Mouse (Mus musculus) stomach, postnatal 0 days (tissue): ENCODE data around the gene Olfr904.

Experiments
- CTCF ChIP-seq: IDR thresholded peaks from 2 replicates; pipeline ENCODE4 v1.5.1; 2016; ENCODE audit warnings: antibody characterized with exemption, low read depth, mild to moderate bottlenecking, moderate library complexity
- EP300 ChIP-seq: optimal IDR thresholded peaks from 2 replicates; pipeline ENCODE3; 2016; ENCODE audit warnings: antibody characterized with exemption

GRCm38 (mm10) chr9:38423801-38424200 is 39.1 kb upstream of the Olfr904 start:
- no peak for TF ChIP-seq CTCF
- no peak for TF ChIP-seq EP300
